Mouse (Mus musculus) layer of hippocampus, postnatal 14 days (tissue): Measurements from ENCODE around the gene Cd2. TPM values are rescaled to one million over a fixed set of nuclear protein-coding genes. Genes with fewer than 3 reads are reported as not detected.

Source experiments
- DNase-seq, 2 experiments: peaks; one replicate each; pipeline ENCODE4 v3.0.0; 2021 to 2022; ENCODE audit warnings: low spot score in 2 of 2, mixed read lengths in 1 of 2
- total RNA-seq, 2 experiments: library from RNA; stranded (reverse); gene quantifications; 2 replicates each; pipeline ENCODE4 v1.2.3; 2021

Cd2 gene
- total RNA-seq, 2 experiments from 2014 or later: not detected

- DNase-seq: no peak
Observed at GRCm38 (mm10) chr3:101276501-101277320, 11.0 kb downstream of the Cd2 start.

DNA sequence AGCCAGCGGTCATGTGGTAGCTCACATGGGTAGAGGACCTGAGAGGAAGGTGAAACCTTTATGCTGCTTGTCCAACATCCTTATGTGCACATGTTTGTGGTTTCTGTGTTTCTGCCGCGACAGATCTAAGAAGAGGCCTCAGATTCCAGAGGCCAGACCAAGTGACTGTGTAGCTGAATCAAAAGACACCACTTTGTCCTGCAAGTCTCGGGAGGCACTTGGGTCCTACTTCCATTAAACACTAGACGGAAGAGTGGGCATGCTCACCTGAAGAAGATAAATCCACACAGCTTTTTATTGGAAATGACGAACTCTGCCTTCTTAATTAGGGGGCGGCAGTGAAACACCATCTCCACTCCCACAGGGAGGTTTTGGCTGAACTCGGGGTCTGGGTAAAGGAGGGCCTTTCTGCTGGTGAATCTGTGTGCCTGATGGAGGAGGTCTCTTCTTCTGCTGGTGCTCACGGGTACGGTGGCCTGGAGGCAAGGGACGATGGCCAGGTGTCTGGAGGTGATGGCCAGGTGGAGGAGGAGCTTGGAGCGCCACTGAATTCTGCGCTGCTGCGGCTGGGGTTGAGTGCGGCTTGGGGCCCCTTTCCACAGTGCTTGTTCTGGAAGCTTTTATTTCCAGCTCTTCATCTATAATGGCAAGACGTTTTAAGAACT, 12.0 kb downstream of the Cd2 start:
- DNase-seq: no peak

- no peak for DNase-seq
Observed at GRCm38 (mm10) chr3:101274794-101275193, 12.9 kb downstream of the Cd2 start.

- peak; percentile 33 to 60 for DNase-seq
Observed at GRCm38 (mm10) chr3:101274041-101274770, 13.5 kb downstream of the Cd2 start.

GRCm38 (mm10) chr3:101272166-101272565, 15.6 kb downstream of the Cd2 start:
- no peak for DNase-seq

DNA sequence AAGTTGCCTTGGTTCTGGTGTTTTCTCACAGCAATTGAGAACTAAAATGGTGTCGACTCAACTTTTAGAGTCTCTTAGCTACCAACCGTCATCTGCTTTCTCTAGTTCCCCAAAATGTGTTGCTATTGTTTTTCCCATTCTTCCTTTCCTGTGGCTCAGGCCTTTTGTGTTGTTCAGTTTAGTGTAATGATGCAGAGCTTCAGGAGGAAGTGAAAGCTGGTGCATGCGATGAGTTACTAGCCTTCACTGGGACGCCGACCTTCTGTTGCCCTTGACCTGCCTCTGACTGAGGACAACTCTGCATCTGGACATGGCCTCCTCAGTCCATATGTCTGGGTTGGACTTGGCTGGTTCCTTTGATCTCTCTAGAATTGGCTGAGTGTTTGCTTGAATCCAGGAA, 16.9 kb downstream of the Cd2 start:
- no peak for DNase-seq

- DNase-seq: no peak
Observed at GRCm38 (mm10) chr3:101268361-101268760, 19.4 kb downstream of the Cd2 start.

DNA sequence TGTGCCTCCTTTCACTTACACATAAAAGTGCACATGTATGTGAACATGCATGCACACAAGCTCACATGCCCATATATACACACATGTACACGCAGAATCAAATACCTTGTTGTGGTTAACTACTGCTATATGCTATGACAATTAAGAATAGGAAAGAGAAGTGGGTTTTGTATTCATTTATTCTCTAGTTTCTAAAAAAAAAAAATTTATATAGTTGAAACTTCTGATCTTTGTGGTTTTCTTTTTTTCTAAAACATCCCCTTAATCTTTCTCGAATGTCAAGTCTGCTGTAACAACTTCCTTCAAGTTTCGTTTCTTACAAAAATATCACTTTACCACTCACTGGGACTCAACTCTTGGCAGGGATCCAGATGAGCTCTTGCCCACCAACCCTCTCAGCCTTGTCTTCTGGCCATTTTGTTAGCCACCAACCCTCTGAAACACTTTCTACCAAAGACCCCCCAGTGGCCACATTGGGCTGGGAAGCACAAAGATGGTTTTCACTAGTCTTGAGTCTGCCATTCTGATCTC, 22.1 kb downstream of the Cd2 start:
- DNase-seq: no peak

DNA sequence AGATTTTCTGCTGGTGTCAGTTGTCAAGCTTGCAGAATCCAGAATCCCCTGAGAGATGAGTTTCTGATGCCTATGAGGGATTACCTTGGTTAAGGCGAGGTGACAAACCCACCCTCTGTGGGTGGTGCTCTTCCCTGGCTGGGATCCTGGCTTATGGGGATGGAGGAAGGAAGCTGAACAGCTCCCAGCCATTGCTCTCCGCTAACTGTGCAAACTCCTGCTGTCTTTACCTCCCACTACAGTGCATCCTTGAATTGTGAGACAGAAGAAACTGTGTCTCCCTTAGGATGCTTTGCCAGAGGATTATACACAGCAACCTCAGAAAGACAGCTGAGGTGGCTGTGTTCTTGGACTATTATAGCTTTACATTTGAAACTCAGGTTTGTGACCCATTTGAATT, 28.8 kb downstream of the Cd2 start:
- DNase-seq: no peak

- no peak for DNase-seq
Observed at GRCm38 (mm10) chr3:101256090-101256489, 31.6 kb downstream of the Cd2 start.

DNA sequence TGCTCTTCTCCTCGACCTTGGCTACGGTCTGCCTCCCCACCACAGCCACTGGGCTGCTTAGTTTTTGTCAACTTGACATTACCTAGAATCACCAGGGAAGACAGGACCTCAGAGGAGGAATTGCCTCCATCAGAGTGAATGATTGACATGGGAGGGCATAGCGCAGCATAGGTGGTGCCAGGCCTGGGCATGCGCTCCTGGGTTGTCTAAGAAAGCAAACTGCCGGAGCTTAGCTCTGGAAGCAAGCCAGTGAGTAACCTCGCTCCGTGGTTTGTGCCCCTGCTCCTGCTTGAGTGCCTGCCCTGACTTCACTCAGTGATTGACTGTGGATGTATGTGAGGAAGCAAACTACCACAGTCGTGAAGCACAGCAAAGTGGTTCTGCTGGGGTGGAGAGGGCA, 35.6 kb downstream of the Cd2 start:
- DNase-seq: no peak

DNA sequence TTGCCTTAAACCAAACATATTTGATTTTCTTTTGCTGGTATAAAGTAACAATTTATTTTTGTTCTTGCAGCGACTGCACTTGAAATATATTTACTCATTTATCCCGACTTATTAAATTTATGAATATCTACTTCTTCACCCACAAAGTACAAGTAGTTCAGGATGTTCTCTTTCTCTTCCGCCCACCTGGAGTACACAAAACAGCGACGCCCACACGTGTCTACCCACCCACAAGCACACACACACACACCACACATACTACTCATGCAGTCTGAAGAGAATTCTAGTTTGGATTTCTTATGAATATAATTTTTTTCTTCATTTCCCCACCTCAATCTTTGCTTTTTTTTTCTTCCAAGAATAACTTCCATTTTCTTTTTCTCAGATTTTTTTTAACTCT, 37.9 kb downstream of the Cd2 start:
- no peak for DNase-seq

DNA sequence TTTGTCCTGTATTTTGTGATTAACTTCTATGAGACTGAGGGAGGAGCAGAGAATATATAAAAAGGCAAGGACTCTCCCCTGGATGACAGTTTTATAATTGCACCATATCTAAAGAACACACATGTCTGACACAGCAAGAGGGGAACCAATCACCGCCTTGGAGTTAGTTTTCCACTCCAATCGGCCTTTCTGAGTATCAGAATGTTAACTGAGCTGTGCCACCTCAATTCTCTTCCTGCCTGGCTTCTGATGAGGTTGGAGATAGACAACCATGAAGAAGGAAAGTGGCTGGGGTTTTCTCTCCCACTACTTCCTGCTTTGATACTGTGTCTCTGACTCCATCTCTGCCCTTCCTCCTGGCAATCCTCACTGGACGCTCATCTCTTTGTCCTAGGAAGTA, 42.5 kb downstream of the Cd2 start:
- no peak for DNase-seq

DNA sequence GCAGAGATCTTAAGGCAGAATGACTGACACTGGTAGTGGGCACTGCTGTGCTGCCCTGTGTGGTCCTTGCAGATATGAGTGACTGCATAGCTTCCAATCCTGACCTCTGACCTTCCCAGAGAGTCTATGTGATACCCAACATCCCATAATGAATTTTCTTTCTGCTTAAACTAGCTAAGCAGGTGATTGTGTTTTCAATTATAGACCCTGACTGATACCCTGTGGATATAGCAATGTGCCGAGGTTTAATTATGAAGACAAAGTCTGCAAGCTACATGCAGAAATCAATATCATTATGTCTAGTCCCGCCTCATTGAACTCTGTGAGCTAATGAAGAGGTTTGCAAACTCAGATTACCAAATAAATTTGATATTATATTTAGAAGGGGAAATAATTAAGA, 44.7 kb downstream of the Cd2 start:
- DNase-seq: no peak

- DNase-seq: no peak
Observed at GRCm38 (mm10) chr3:101241866-101242265, 45.9 kb downstream of the Cd2 start.

DNA sequence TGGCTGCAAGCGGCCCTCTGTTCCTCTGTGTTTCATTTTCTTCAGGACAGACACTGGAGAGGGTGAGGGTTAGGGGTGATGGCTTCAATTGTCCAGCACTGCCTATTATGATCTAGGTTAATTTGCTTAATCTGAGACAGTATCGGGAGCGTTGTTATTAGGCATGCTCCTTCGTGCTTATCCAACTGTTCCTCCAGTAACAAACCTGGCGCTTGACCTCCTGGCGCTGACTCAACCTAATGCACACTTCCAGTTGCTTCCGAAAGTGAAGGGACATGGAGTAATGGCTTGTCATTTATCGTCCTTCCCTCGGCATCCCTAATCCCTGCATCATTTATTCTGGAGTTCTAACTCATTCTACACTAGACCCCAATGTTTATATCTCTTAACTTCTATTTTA, 46.9 kb downstream of the Cd2 start:
- no peak for DNase-seq

DNA sequence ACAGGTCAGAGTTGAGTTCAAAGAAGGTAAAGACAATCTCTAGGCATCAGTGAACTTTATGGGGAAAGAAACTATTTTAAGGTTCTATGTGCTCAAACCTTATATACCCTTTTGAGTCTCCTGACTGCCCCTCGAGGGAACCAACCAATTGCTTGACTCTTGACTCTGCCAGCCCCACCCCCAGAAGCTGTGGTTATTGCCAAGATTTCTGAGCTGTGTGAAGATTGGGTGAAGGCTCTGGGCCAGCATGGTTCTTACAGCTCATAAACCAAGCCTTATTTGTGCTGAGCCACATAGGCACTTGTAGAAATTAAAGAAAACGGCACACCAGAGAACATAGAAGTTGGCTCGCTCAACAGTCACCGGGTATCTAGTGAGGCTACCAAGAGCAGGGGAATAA, 48.5 kb downstream of the Cd2 start:
- no peak for DNase-seq

- DNase-seq: no peak
Observed at GRCm38 (mm10) chr3:101238695-101239094, 49.0 kb downstream of the Cd2 start.

DNA sequence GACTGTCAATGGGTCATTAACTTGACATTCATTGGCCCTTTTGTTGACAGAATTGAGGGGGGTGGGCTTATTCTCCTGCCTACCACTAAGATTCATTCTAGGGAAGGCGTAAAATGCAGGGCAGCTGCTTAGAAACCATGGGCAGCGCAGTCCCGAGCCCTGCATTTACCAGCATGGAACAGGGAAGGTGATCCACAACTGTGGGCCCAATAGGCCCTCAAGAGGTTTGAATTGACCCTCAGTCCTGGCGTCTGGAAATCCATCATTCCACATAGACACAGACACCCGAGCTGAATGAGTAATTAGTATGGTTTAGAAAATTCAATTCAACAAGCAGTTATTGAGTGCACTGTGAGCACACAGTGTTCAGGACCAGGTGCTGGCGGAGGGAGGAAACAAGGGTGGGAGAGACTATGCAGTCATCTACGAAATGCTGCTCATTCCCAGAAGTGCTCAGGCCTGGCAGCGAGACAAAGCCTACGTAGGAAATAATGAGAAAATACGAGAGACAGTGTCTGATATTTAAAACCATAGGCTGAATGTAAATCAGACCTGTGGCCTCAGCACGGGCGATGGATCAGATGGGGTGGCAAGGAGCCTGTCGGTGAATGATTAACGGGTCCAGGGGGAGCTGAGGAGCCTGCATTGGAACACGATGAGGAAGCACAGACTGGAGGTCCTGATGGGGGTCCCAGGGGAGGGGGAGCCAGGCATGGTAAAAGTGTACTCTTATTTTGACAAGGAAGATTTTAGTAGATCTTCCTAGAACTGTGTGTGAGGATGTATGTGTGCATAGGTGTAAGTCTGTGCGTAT, 50.5 kb downstream of the Cd2 start:
- DNase-seq: peak; percentile 13 to 31

DNA sequence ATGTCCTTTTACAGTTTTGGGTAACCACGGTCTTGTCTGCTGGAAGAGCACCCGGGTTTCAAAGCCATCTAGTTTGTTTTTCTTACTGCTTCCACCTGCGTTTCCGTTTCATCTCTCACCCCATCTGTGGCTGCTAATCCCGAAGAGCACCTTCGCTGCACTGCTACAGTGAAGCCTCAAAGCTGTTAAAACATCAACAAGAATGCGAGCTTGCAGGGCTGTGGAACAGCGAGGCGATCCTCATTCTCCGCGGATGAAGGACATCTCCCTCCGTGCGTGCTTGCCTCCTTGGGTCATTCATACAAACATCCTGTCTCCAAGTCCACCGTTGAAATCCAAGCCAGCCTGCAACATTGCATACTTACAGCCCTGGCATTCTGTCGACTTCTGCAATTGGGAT, 51.5 kb downstream of the Cd2 start:
- DNase-seq: no peak

DNA sequence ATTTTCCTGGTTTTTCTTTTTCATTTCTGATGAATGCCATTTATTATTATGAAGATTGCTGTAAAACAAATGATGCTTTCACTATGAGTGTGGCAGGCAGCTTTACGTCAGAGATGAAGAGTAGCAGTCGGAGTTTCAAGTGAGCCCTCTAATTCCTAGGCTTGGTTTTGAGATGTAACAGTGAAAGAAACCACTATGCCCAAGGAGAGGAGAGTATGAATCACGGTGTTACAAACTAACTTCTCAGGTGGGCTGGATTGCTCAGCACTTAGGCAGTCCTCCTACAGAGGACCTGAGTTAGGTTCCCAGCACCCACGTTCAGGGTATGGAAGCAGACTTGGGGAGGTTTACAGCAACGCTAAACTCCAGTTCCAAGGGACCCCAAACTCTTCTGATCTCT, 52.4 kb downstream of the Cd2 start:
- DNase-seq: no peak
